ENCODE assay signal across 10 mouse cellular contexts in genomic region chr13:112063409-112064111, GRCm38 (mm10).
DNase-seq lines count a peak whose midpoint lies in the region; ATAC-seq and TF ChIP-seq lines count a peak whose summit lies in the region.
"Had no signal": no experiment of that assay in that cellular context is flagged by ENCODE, and none has a peak within 500 bp of the region (broad histone marks: within the 10 kb centered on the region; RNA-seq: fewer than 3 reads in every experiment).

No protein-coding gene starts in this region.

- ATAC-seq in neutrophil, adult 5-6 weeks (ENCODE audit: extremely low read depth, insufficient number of reproducible peaks, low FRiP score, poor library complexity, severe bottlenecking) = peak; percentile 33; the same call in 1 of the 2 replicates
- ATAC-seq: intestine, embryonic 15.5 days had no signal

- H3K4me1 ChIP-seq in embryonic fibroblast, embryonic 13.5 days (ENCODE audit: control insufficient read depth, insufficient read depth, low read length) = 0 out of 2 replicates have a peak, but pooled peaks cover 8% of the 10 kb centered on the region
- H3K4me1 ChIP-seq: intestine, embryonic 15.5 days had no signal

- no peak overlapping the region for H3K4me3 ChIP-seq in embryonic fibroblast, embryonic 13.5 days (ENCODE audit: insufficient read depth, low read length)
- H3K4me3 ChIP-seq: intestine, embryonic 15.5 days had no signal

- peak overlapping the region; percentile 38 for H3K27ac ChIP-seq in embryonic fibroblast, embryonic 13.5 days (ENCODE audit: insufficient read depth, low read length)
- H3K27ac ChIP-seq: intestine, embryonic 15.5 days had no signal

- intact Hi-C loops in left cerebral cortex, postnatal 14 days (cut with DNase I) = no loop called here

- peak; percentile 69 for DNase-seq in adrenal gland, adult 2 months
- DNase-seq in adrenal gland, adult 18-20 months (ENCODE audit: low spot score in 2 of 2) = no peak
- DNase-seq in Muller cell, postnatal 12 days (ENCODE audit: inconsistent ontology term) = peak; percentile 57
- no peak for DNase-seq in left cerebral cortex, postnatal 14 days (ENCODE audit: low spot score in 2 of 2)
- DNase-seq in urinary bladder, postnatal 25 days (ENCODE audit: low spot score) = no peak
- no peak for DNase-seq in liver
- DNase-seq: cerebellum, postnatal 36 days had no signal

- no peak for TF ChIP-seq POLR2A in embryonic fibroblast, embryonic 13.5 days (IDR thresholded peaks at IDR 0.05; ENCODE audit: low read depth, low read length)

- TF ChIP-seq CTCF in embryonic fibroblast, embryonic 13.5 days (IDR thresholded peaks at IDR 0.05; ENCODE audit: borderline replicate concordance, insufficient read depth, low read length) = no peak

Comparison
In these comparisons a context has a peak if more than half of its experiments do, and no peak if none do; other contexts are left out.
1. DNase-seq: peak in adrenal gland, adult 2 months (single experiment) and Muller cell, postnatal 12 days (single experiment); none in adrenal gland, adult 18-20 months (0 of 2), left cerebral cortex, postnatal 14 days (0 of 2), urinary bladder, postnatal 25 days (single experiment) and liver (single experiment).